ENCODE assay signal across 23 mouse cellular contexts in the genomic region with DNA sequence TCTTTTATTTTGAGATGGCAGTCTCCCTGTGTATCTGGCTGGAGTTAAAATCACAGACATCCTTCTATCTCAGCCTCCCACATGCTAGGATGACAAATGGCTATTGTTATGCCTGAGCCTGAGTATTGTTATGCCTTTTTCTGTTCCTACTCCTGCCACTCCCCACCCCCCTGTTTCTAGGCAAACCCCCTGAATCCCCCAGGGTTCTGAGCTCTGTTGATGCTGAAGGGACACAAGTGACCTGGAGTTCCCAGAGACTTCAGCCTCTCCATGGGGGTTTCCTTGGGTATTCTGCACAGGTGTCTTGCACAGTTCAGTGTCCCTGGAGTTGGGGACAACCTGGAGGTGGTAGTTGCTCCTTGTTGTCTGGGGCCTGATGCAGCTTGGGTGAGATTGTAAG. TPM values are rescaled to one million over a fixed set of nuclear protein-coding genes. Genes with fewer than 3 reads are reported as not detected.
DNase-seq lines count a peak whose midpoint lies in the region; ATAC-seq and TF ChIP-seq lines count a peak whose summit lies in the region.
"Had no signal": no experiment of that assay in that cellular context is flagged by ENCODE, and none has a peak within 500 bp of the region (broad histone marks: within the 10 kb centered on the region; RNA-seq: fewer than 3 reads in every experiment).

No protein-coding gene starts in this region.

- H3K27ac ChIP-seq in forebrain, embryonic 11.5 days (ENCODE audit: low read depth, low read length) = no peak overlapping the region
- no peak overlapping the region for H3K27ac ChIP-seq in forebrain, postnatal 0 days (ENCODE audit: low read depth, low read length)
- H3K27ac ChIP-seq in liver, embryonic 16.5 days (ENCODE audit: low read length) = peak overlapping the region; percentile 57; the same call in 1 of the 2 replicates
- no peak overlapping the region for H3K27ac ChIP-seq in liver, embryonic 11.5 days (ENCODE audit: low read depth, low read length)
- H3K27ac ChIP-seq in ES-Bruce4 (ENCODE audit: insufficient read depth, low read length) = 0 out of 2 replicates have a peak overlapping the region, but pooled peaks have one; percentile 19
- no peak overlapping the region for H3K27ac ChIP-seq in midbrain, embryonic 13.5 days
- H3K27ac ChIP-seq: embryonic facial prominence, embryonic 12.5 days; heart, embryonic 13.5 days; hindbrain, embryonic 14.5 days; limb, embryonic 12.5 days; liver, embryonic 14.5 days; midbrain, embryonic 12.5 days had no signal

- TF ChIP-seq EP300 in ES-Bruce4 (IDR thresholded peaks at IDR 0.05; ENCODE audit: insufficient read depth, low read depth, low read length) = no peak

- peak; percentile 50 for DNase-seq in forebrain, embryonic 11.5 days (ENCODE audit: low spot score)
- no peak for DNase-seq in forebrain, postnatal 0 days
- DNase-seq in liver, embryonic 11.5 days (ENCODE audit: low spot score) = no peak
- peak; percentile 67 for DNase-seq in ZHBTc4 (ENCODE audit: low read depth, low spot score)
- no peak for DNase-seq in urinary bladder, postnatal 36 days (ENCODE audit: low spot score in 2 of 2)
- DNase-seq: adrenal gland, adult 2 months; cerebellum, postnatal 10 days; gastrocnemius, postnatal 14 days; kidney, adult 8-10 months; kidney, postnatal 10 days had no signal

- no peak overlapping the region for H3K9ac ChIP-seq in forebrain, embryonic 11.5 days (ENCODE audit: low read length)
- H3K9ac ChIP-seq in forebrain, postnatal 0 days = no peak overlapping the region
- H3K9ac ChIP-seq in liver, embryonic 16.5 days (ENCODE audit: low read depth, low read length) = no peak overlapping the region
- H3K9ac ChIP-seq in liver, embryonic 11.5 days (ENCODE audit: low read depth, low read length) = no peak overlapping the region
- no peak overlapping the region for H3K9ac ChIP-seq in ES-Bruce4 (ENCODE audit: low read depth, poor library complexity, severe bottlenecking)
- H3K9ac ChIP-seq in midbrain, embryonic 13.5 days (replicated peaks) = no peak overlapping the region
- H3K9ac ChIP-seq: embryonic facial prominence, embryonic 12.5 days; heart, embryonic 13.5 days; hindbrain, embryonic 14.5 days; limb, embryonic 12.5 days; liver, embryonic 14.5 days; midbrain, embryonic 12.5 days had no signal

- no peak overlapping the region for H3K4me3 ChIP-seq in forebrain, embryonic 11.5 days (ENCODE audit: low read depth, low read length)
- H3K4me3 ChIP-seq in forebrain, postnatal 0 days (ENCODE audit: low read depth, low read length) = no peak overlapping the region
- H3K4me3 ChIP-seq in liver, embryonic 16.5 days (ENCODE audit: low read depth, low read length) = no peak overlapping the region
- no peak overlapping the region for H3K4me3 ChIP-seq in liver, embryonic 11.5 days (ENCODE audit: low read depth, low read length)
- no peak overlapping the region for H3K4me3 ChIP-seq in ES-Bruce4 (ENCODE audit: low read depth, low read length)
- H3K4me3 ChIP-seq in midbrain, embryonic 13.5 days (replicated peaks) = no peak overlapping the region
- H3K4me3 ChIP-seq: embryonic facial prominence, embryonic 12.5 days; heart, embryonic 13.5 days; limb, embryonic 12.5 days; midbrain, embryonic 12.5 days had no signal

- H3K9me3 ChIP-seq in forebrain, embryonic 11.5 days (ENCODE audit: control insufficient read depth, low read length) = no peaks in the 10 kb centered on the region
- no peaks in the 10 kb centered on the region for H3K9me3 ChIP-seq in forebrain, postnatal 0 days (ENCODE audit: low read length)
- no peaks in the 10 kb centered on the region for H3K9me3 ChIP-seq in liver, embryonic 16.5 days (replicated peaks; ENCODE audit: control insufficient read depth, low read length)
- H3K9me3 ChIP-seq in liver, embryonic 11.5 days (ENCODE audit: control insufficient read depth, low read length) = no peaks in the 10 kb centered on the region
- no peaks in the 10 kb centered on the region for H3K9me3 ChIP-seq in ES-Bruce4 (replicated peaks; ENCODE audit: control insufficient read depth, insufficient read depth, low read length, poor library complexity, severe bottlenecking)
- H3K9me3 ChIP-seq in midbrain, embryonic 13.5 days = no peaks in the 10 kb centered on the region
- H3K9me3 ChIP-seq: embryonic facial prominence, embryonic 12.5 days; heart, embryonic 13.5 days; limb, embryonic 12.5 days; midbrain, embryonic 12.5 days had no signal

- H3K27me3 ChIP-seq in forebrain, embryonic 11.5 days (ENCODE audit: control insufficient read depth, insufficient read depth, low read length) = no peaks in the 10 kb centered on the region
- no peaks in the 10 kb centered on the region for H3K27me3 ChIP-seq in forebrain, postnatal 0 days (ENCODE audit: insufficient read depth, low read length)
- no peaks in the 10 kb centered on the region for H3K27me3 ChIP-seq in liver, embryonic 16.5 days (ENCODE audit: control insufficient read depth, insufficient read depth, low read depth, low read length)
- peaks cover 3% of the 10 kb centered on the region; the same call in 1 of the 2 replicates for H3K27me3 ChIP-seq in liver, embryonic 11.5 days (replicated peaks; ENCODE audit: control insufficient read depth, insufficient read depth, low read length)
- no peaks in the 10 kb centered on the region for H3K27me3 ChIP-seq in ES-Bruce4 (ENCODE audit: control insufficient read depth, insufficient read depth, low read length, poor library complexity, severe bottlenecking)
- peaks cover 31% of the 10 kb centered on the region for H3K27me3 ChIP-seq in midbrain, embryonic 13.5 days

- peaks cover 2% of the 10 kb centered on the region; the same call in 1 of the 2 replicates for H3K4me1 ChIP-seq in forebrain, embryonic 11.5 days (replicated peaks; ENCODE audit: control insufficient read depth, insufficient read depth, low read length)
- H3K4me1 ChIP-seq in forebrain, postnatal 0 days (ENCODE audit: insufficient read depth) = peaks cover 6% of the 10 kb centered on the region
- peaks cover 12% of the 10 kb centered on the region for H3K4me1 ChIP-seq in liver, embryonic 16.5 days (ENCODE audit: control insufficient read depth, low read depth, low read length)
- peaks cover 8% of the 10 kb centered on the region for H3K4me1 ChIP-seq in liver, embryonic 11.5 days (replicated peaks; ENCODE audit: control insufficient read depth, insufficient read depth, low read length)
- peaks cover 14% of the 10 kb centered on the region for H3K4me1 ChIP-seq in ES-Bruce4 (ENCODE audit: control insufficient read depth, insufficient read depth, low read length)
- H3K4me1 ChIP-seq in midbrain, embryonic 13.5 days (replicated peaks) = peaks cover 13% of the 10 kb centered on the region

- H3K36me3 ChIP-seq in forebrain, embryonic 11.5 days (ENCODE audit: control insufficient read depth, insufficient read depth, low read length) = no peaks in the 10 kb centered on the region
- no peaks in the 10 kb centered on the region for H3K36me3 ChIP-seq in forebrain, postnatal 0 days (ENCODE audit: insufficient read depth)
- no peaks in the 10 kb centered on the region for H3K36me3 ChIP-seq in liver, embryonic 16.5 days (ENCODE audit: control insufficient read depth, insufficient read depth)
- H3K36me3 ChIP-seq in liver, embryonic 11.5 days (ENCODE audit: control insufficient read depth, insufficient read depth, low read length) = no peaks in the 10 kb centered on the region
- H3K36me3 ChIP-seq in ES-Bruce4 (ENCODE audit: control insufficient read depth, insufficient read depth, low read length, poor library complexity, severe bottlenecking) = no peaks in the 10 kb centered on the region
- H3K36me3 ChIP-seq in midbrain, embryonic 13.5 days = no peaks in the 10 kb centered on the region
- H3K36me3 ChIP-seq: embryonic facial prominence, embryonic 12.5 days; heart, embryonic 13.5 days; limb, embryonic 12.5 days; midbrain, embryonic 12.5 days had no signal

- TF ChIP-seq POLR2A in ES-Bruce4 (IDR thresholded peaks at IDR 0.05; ENCODE audit: insufficient read depth, low read length) = no peak

- no peak overlapping the region for H3K4me2 ChIP-seq in forebrain, embryonic 11.5 days (ENCODE audit: low read depth, low read length, severe bottlenecking)
- H3K4me2 ChIP-seq in forebrain, postnatal 0 days (ENCODE audit: low read depth) = no peak overlapping the region
- peak overlapping the region; percentile 16; the same call in 1 of the 2 replicates for H3K4me2 ChIP-seq in liver, embryonic 16.5 days (ENCODE audit: low read depth, low read length)
- no peak overlapping the region for H3K4me2 ChIP-seq in liver, embryonic 11.5 days
- no peak overlapping the region for H3K4me2 ChIP-seq in midbrain, embryonic 13.5 days (replicated peaks)
- H3K4me2 ChIP-seq: embryonic facial prominence, embryonic 12.5 days; heart, embryonic 13.5 days; hindbrain, embryonic 14.5 days; limb, embryonic 12.5 days; midbrain, embryonic 12.5 days had no signal

- no peak for ATAC-seq in forebrain, embryonic 11.5 days (replicated peaks; ENCODE audit: low FRiP score)
- ATAC-seq in forebrain, postnatal 0 days = no peak
- ATAC-seq in liver, embryonic 16.5 days (ENCODE audit: low read depth) = no peak
- ATAC-seq in liver, embryonic 11.5 days (replicated peaks; ENCODE audit: low FRiP score) = no peak
- no peak for ATAC-seq in midbrain, embryonic 13.5 days
- ATAC-seq: forebrain, embryonic 14.5 days had no signal

- no peak for TF ChIP-seq CTCF in forebrain, postnatal 0 days (IDR thresholded peaks at IDR 0.05; ENCODE audit: low read depth)
- TF ChIP-seq CTCF in ES-Bruce4 (IDR thresholded peaks at IDR 0.05; ENCODE audit: low read depth, low read length) = no peak

RNA-seq across cellular contexts. Expression of a gene that starts 0.4 kb away (rescaled TPM):
- polyA plus RNA-seq in forebrain, embryonic 11.5 days (2014; fragmentation: Nextera tagmentation; extraction: Ambion mirVana) = 2.0 and 2.1 TPM in 2 replicates
- 2.1 and 3.4 TPM in 2 replicates for total RNA-seq in forebrain, postnatal 0 days (2014; rRNA removed)
- 6.4 and 7.7 TPM in 2 replicates for polyA plus RNA-seq in forebrain, postnatal 0 days (2015; fragmentation: Nextera tagmentation; extraction: Ambion mirVana)
- polyA plus RNA-seq in liver, embryonic 16.5 days (2015; fragmentation: Nextera tagmentation; extraction: Ambion mirVana) = 7.6 and 9.8 TPM in 2 replicates
- 3.5 and 4.7 TPM in 2 replicates for polyA plus RNA-seq in liver, embryonic 11.5 days (2014; fragmentation: Nextera tagmentation; extraction: Ambion mirVana)
- polyA plus RNA-seq in ES-Bruce4 (2011; ENCODE audit: insufficient read depth, insufficient read length, low read depth, missing spikeins) = not detected in 2 replicates
- polyA plus RNA-seq in midbrain, embryonic 13.5 days (2015; fragmentation: Nextera tagmentation; extraction: Ambion mirVana) = 4.7 and 5.1 TPM in 2 replicates

RNA-seq across cellular contexts. Expression of a gene that starts 2.7 kb away (rescaled TPM):
- polyA plus RNA-seq in forebrain, embryonic 11.5 days (2014; fragmentation: Nextera tagmentation; extraction: Ambion mirVana) = 5.5 and 8.5 TPM in 2 replicates
- 5.7 and 6.5 TPM in 2 replicates for total RNA-seq in forebrain, postnatal 0 days (2014; rRNA removed)
- polyA plus RNA-seq in forebrain, postnatal 0 days (2015; fragmentation: Nextera tagmentation; extraction: Ambion mirVana) = 5.4 and 6.0 TPM in 2 replicates
- polyA plus RNA-seq in liver, embryonic 16.5 days (2015; fragmentation: Nextera tagmentation; extraction: Ambion mirVana) = 2.5 and 2.8 TPM in 2 replicates
- 3.8 and 4.4 TPM in 2 replicates for polyA plus RNA-seq in liver, embryonic 11.5 days (2014; fragmentation: Nextera tagmentation; extraction: Ambion mirVana)
- polyA plus RNA-seq in ES-Bruce4 (2011; ENCODE audit: insufficient read depth, insufficient read length, low read depth, missing spikeins) = 7.5 and 7.8 TPM in 2 replicates
- polyA plus RNA-seq in midbrain, embryonic 13.5 days (2015; fragmentation: Nextera tagmentation; extraction: Ambion mirVana) = 9.4 and 9.5 TPM in 2 replicates
- polyA plus RNA-seq: adrenal gland, adult 2 months had no signal

RNA-seq across cellular contexts. Expression of a gene that starts 6.9 kb away (rescaled TPM):
- 27.4 and 28.2 TPM in 2 replicates for polyA plus RNA-seq in forebrain, embryonic 11.5 days (2014; fragmentation: Nextera tagmentation; extraction: Ambion mirVana)
- 12.9 and 15.2 TPM in 2 replicates for total RNA-seq in forebrain, postnatal 0 days (2014; rRNA removed)
- 12.9 and 15.2 TPM in 2 replicates for polyA plus RNA-seq in forebrain, postnatal 0 days (2015; fragmentation: Nextera tagmentation; extraction: Ambion mirVana)
- polyA plus RNA-seq in liver, embryonic 16.5 days (2015; fragmentation: Nextera tagmentation; extraction: Ambion mirVana) = 7.2 and 7.5 TPM in 2 replicates
- polyA plus RNA-seq in liver, embryonic 11.5 days (2014; fragmentation: Nextera tagmentation; extraction: Ambion mirVana) = 20.9 and 23.4 TPM in 2 replicates
- polyA plus RNA-seq in ES-Bruce4 (2011; ENCODE audit: insufficient read depth, insufficient read length, low read depth, missing spikeins) = 10.7 and 11.0 TPM in 2 replicates
- polyA plus RNA-seq in midbrain, embryonic 13.5 days (2015; fragmentation: Nextera tagmentation; extraction: Ambion mirVana) = 27.9 and 28.2 TPM in 2 replicates

RNA-seq across cellular contexts. Expression of a gene that starts 18.2 kb away (rescaled TPM):
- 65.1 and 77.9 TPM in 2 replicates for polyA plus RNA-seq in forebrain, embryonic 11.5 days (2014; fragmentation: Nextera tagmentation; extraction: Ambion mirVana)
- 124 and 152 TPM in 2 replicates for total RNA-seq in forebrain, postnatal 0 days (2014; rRNA removed)
- 106 and 116 TPM in 2 replicates for polyA plus RNA-seq in forebrain, postnatal 0 days (2015; fragmentation: Nextera tagmentation; extraction: Ambion mirVana)
- 0.09 and 0.18 TPM in 2 replicates for polyA plus RNA-seq in liver, embryonic 16.5 days (2015; fragmentation: Nextera tagmentation; extraction: Ambion mirVana)
- 2.4 and 2.5 TPM in 2 replicates for polyA plus RNA-seq in liver, embryonic 11.5 days (2014; fragmentation: Nextera tagmentation; extraction: Ambion mirVana)
- 2.5 and 4.3 TPM in 2 replicates for polyA plus RNA-seq in ES-Bruce4 (2011; ENCODE audit: insufficient read depth, insufficient read length, low read depth, missing spikeins)
- 181 and 184 TPM in 2 replicates for polyA plus RNA-seq in midbrain, embryonic 13.5 days (2015; fragmentation: Nextera tagmentation; extraction: Ambion mirVana)
- total RNA-seq: monocyte, adult 5-6 weeks had no signal

RNA-seq across cellular contexts. Expression of a gene that starts 34.3 kb away (rescaled TPM):
- 61.9 and 71.1 TPM in 2 replicates for polyA plus RNA-seq in forebrain, embryonic 11.5 days (2014; fragmentation: Nextera tagmentation; extraction: Ambion mirVana)
- 106 and 113 TPM in 2 replicates for total RNA-seq in forebrain, postnatal 0 days (2014; rRNA removed)
- polyA plus RNA-seq in forebrain, postnatal 0 days (2015; fragmentation: Nextera tagmentation; extraction: Ambion mirVana) = 162 and 169 TPM in 2 replicates
- polyA plus RNA-seq in liver, embryonic 16.5 days (2015; fragmentation: Nextera tagmentation; extraction: Ambion mirVana) = 0.22 and 0.26 TPM in 2 replicates
- 6.4 and 8.8 TPM in 2 replicates for polyA plus RNA-seq in liver, embryonic 11.5 days (2014; fragmentation: Nextera tagmentation; extraction: Ambion mirVana)
- polyA plus RNA-seq in ES-Bruce4 (2011; ENCODE audit: insufficient read depth, insufficient read length, low read depth, missing spikeins) = 22.0 and 46.7 TPM in 2 replicates
- 135 and 136 TPM in 2 replicates for polyA plus RNA-seq in midbrain, embryonic 13.5 days (2015; fragmentation: Nextera tagmentation; extraction: Ambion mirVana)
- total RNA-seq: heart, adult 18-20 months; monocyte, adult 5-6 weeks; neutrophil, adult 5-6 weeks had no signal

Comparison
In these comparisons a context has a peak if more than half of its experiments do, and no peak if none do; other contexts are left out.
1. DNase-seq: peak in forebrain, embryonic 11.5 days (single experiment) and ZHBTc4 (single experiment); none in forebrain, postnatal 0 days (single experiment), liver, embryonic 11.5 days (single experiment) and urinary bladder, postnatal 36 days (0 of 2).
2. H3K27ac ChIP-seq: peak in liver, embryonic 16.5 days (single experiment) and ES-Bruce4 (single experiment); none in forebrain, embryonic 11.5 days (single experiment), forebrain, postnatal 0 days (single experiment), liver, embryonic 11.5 days (single experiment) and midbrain, embryonic 13.5 days (single experiment).